Mouse (Mus musculus) midbrain, embryonic 12.5 days (tissue): ENCODE data around the gene Ntrk3. TPM values are rescaled to one million over a fixed set of nuclear protein-coding genes. Genes with fewer than 3 reads are reported as not detected.

Source experiments
- ATAC-seq: fragments of 200-750 bp; cut with Nextera tagmentation; 2 replicates; pipeline ENCODE4 v1.8.0; 2017; ENCODE audit warnings: low read depth, moderate TSS enrichment, moderate library complexity; ENCODE audit not compliant: low FRiP score
- H3K27ac ChIP-seq: fragments of 300-500 bp; sonication (generic); replicated peaks from 2 replicates; pipeline ENCODE4 v1.5.1; 2016; ENCODE audit warnings: mild to moderate bottlenecking
- H3K27me3 ChIP-seq: fragments of 300-500 bp; sonication (generic); 2 replicates; pipeline ENCODE4 v1.6.1; 2016; ENCODE audit warnings: mild to moderate bottlenecking
- H3K36me3 ChIP-seq: fragments of 300-500 bp; sonication (generic); 2 replicates; pipeline ENCODE4 v1.6.1; 2016
- H3K4me1 ChIP-seq: fragments of 300-500 bp; sonication (generic); 2 replicates; pipeline ENCODE4 v1.6.1; 2016
- H3K4me2 ChIP-seq: fragments of 300-500 bp; sonication (generic); replicated peaks from 2 replicates; pipeline ENCODE4 v1.6.1; 2016; ENCODE audit warnings: mild to moderate bottlenecking, moderate library complexity
- H3K4me3 ChIP-seq: fragments of 300-500 bp; sonication (generic); 2 replicates; pipeline ENCODE4 v1.5.1; 2016; ENCODE audit warnings: mild to moderate bottlenecking
- H3K9ac ChIP-seq: fragments of 300-500 bp; sonication (generic); replicated peaks from 2 replicates; pipeline ENCODE4 v1.6.1; 2016; ENCODE audit warnings: mild to moderate bottlenecking, moderate library complexity
- H3K9me3 ChIP-seq: fragments of 300-500 bp; sonication (generic); 2 replicates; pipeline ENCODE4 v1.6.1; 2016; ENCODE audit warnings: mild to moderate bottlenecking
- WGBS: fragments of 180-500 bp; shearing (Covaris S2); methylation state at CpG from one replicate; pipeline ENCODE4 v1.1.7; 2016; 5-methylcytosine and 5-hydroxymethylcytosine counted together
- polyA plus RNA-seq: library from polyadenylated mRNA; unstranded; fragments of >200 nt; fragmentation: Nextera tagmentation; extraction: Ambion mirVana; gene quantifications from 2 replicates; pipeline ENCODE4 v1.2.1, GENCODE M21; 2016

The Ntrk3 gene
- polyA plus RNA-seq, 1 experiment from 2014 or later, result 9.3 TPM

- Histone ChIP-seq H3K4me1 (no peaks in the 10 kb centered on the region), H3K4me3 (no peak overlapping the region), H3K9me3 (no peaks in the 10 kb centered on the region), H3K36me3 (no peaks in the 10 kb centered on the region), H3K4me2 (no peak overlapping the region), H3K27ac (no peak overlapping the region), H3K27me3 (no peaks in the 10 kb centered on the region), H3K9ac (no peak overlapping the region)
- 7% methylated on average over 1 of the region's 1 CpGs for WGBS
- 0 out of 2 replicates have a peak, but pooled peaks have one; percentile 52 for ATAC-seq
Measured at GRCm38 (mm10) chr7:78267461-78268007, 470.3 kb downstream of the Ntrk3 start.

- peaks cover 4% of the 10 kb centered on the region; the same call in 1 of the 2 replicates for H3K4me1 ChIP-seq
- no peaks in the 10 kb centered on the region for H3K36me3 ChIP-seq
- no peak overlapping the region for H3K4me3 ChIP-seq
- H3K27ac ChIP-seq, result no peak overlapping the region
- H3K4me2 ChIP-seq, result no peak overlapping the region
- 79% methylated on average over 5 of the region's 5 CpGs for WGBS
- no peak for ATAC-seq
- no peak overlapping the region for H3K9ac ChIP-seq
- H3K9me3 ChIP-seq, result no peaks in the 10 kb centered on the region
- no peaks in the 10 kb centered on the region for H3K27me3 ChIP-seq
Measured at GRCm38 (mm10) chr7:78264432-78265002, 473.3 kb downstream of the Ntrk3 start.

- no peaks in the 10 kb centered on the region for H3K36me3 ChIP-seq
- WGBS, result 81% methylated on average over 8 of the region's 8 CpGs
- no peaks in the 10 kb centered on the region for H3K9me3 ChIP-seq
- no peak overlapping the region for H3K9ac ChIP-seq
- ATAC-seq, result peak; percentile 70
- H3K4me2 ChIP-seq, result no peak overlapping the region
- H3K4me1 ChIP-seq, result peaks cover 4% of the 10 kb centered on the region; the same call in 1 of the 2 replicates
- no peak overlapping the region for H3K27ac ChIP-seq
- H3K4me3 ChIP-seq, result no peak overlapping the region
- no peaks in the 10 kb centered on the region for H3K27me3 ChIP-seq
Measured at GRCm38 (mm10) chr7:78261420-78262125, 476.2 kb downstream of the Ntrk3 start.

- no peaks in the 10 kb centered on the region for H3K9me3 ChIP-seq
- ATAC-seq, result no peak
- no peak overlapping the region for H3K4me2 ChIP-seq
- H3K9ac ChIP-seq, result no peak overlapping the region
- no peak overlapping the region for H3K27ac ChIP-seq
- 57% methylated on average over 4 of the region's 4 CpGs for WGBS
- peaks cover 4% of the 10 kb centered on the region; the same call in 1 of the 2 replicates for H3K4me1 ChIP-seq
- H3K36me3 ChIP-seq, result no peaks in the 10 kb centered on the region
- no peak overlapping the region for H3K4me3 ChIP-seq
- H3K27me3 ChIP-seq, result no peaks in the 10 kb centered on the region
Measured at GRCm38 (mm10) chr7:78258151-78258550, 479.7 kb downstream of the Ntrk3 start.

GRCm38 (mm10) chr7:78253777-78254385 is 483.9 kb downstream of the Ntrk3 start:
- no peak overlapping the region for H3K9ac ChIP-seq
- H3K9me3 ChIP-seq, result no peaks in the 10 kb centered on the region
- no peak overlapping the region for H3K4me3 ChIP-seq
- no peaks in the 10 kb centered on the region for H3K27me3 ChIP-seq
- no peak for ATAC-seq
- H3K27ac ChIP-seq, result no peak overlapping the region
- WGBS, result 81% methylated on average over 3 of the region's 3 CpGs
- no peaks in the 10 kb centered on the region for H3K36me3 ChIP-seq
- H3K4me1 ChIP-seq, result no peaks in the 10 kb centered on the region
- no peak overlapping the region for H3K4me2 ChIP-seq

- 77% methylated on average over 5 of the region's 5 CpGs for WGBS
Measured at GRCm38 (mm10) chr7:78248119-78248642, 489.6 kb downstream of the Ntrk3 start.

GRCm38 (mm10) chr7:78239012-78239411 is 498.8 kb downstream of the Ntrk3 start:
- WGBS, result 62% methylated on average over 2 of the region's 2 CpGs
- H3K4me3 ChIP-seq, result no peak overlapping the region
- no peaks in the 10 kb centered on the region for H3K27me3 ChIP-seq
- no peak overlapping the region for H3K9ac ChIP-seq
- no peaks in the 10 kb centered on the region for H3K4me1 ChIP-seq
- no peak overlapping the region for H3K27ac ChIP-seq
- no peaks in the 10 kb centered on the region for H3K9me3 ChIP-seq
- no peak for ATAC-seq
- no peak overlapping the region for H3K4me2 ChIP-seq
- H3K36me3 ChIP-seq, result no peaks in the 10 kb centered on the region

More at GRCm38 (mm10) chr7:78248119-78248642, 489.6 kb downstream of the Ntrk3 start:
- Histone ChIP-seq H3K4me1 (no peaks in the 10 kb centered on the region), H3K9ac (no peak overlapping the region), H3K9me3 (no peaks in the 10 kb centered on the region), H3K27me3 (no peaks in the 10 kb centered on the region), H3K36me3 (no peaks in the 10 kb centered on the region), H3K4me2 (no peak overlapping the region), H3K27ac (no peak overlapping the region), H3K4me3 (no peak overlapping the region)
- no peak for ATAC-seq

GRCm38 (mm10) chr7:78221668-78222067 is 516.1 kb downstream of the Ntrk3 start:
- WGBS, result 59% methylated on average over 6 of the region's 6 CpGs
- Histone ChIP-seq H3K4me3 (no peak overlapping the region), H3K4me1 (peaks cover 10% of the 10 kb centered on the region; the same call in 1 of the 2 replicates)

GRCm38 (mm10) chr7:78220949-78221348 is 516.9 kb downstream of the Ntrk3 start:
- Histone ChIP-seq H3K9me3 (no peaks in the 10 kb centered on the region), H3K4me2 (no peak overlapping the region), H3K36me3 (no peaks in the 10 kb centered on the region), H3K4me3 (no peak overlapping the region), H3K27ac (no peak overlapping the region), H3K9ac (no peak overlapping the region), H3K27me3 (no peaks in the 10 kb centered on the region), H3K4me1 (peaks cover 10% of the 10 kb centered on the region; the same call in 1 of the 2 replicates)
- ATAC-seq, result no peak
- 68% methylated on average over 4 of the region's 4 CpGs for WGBS

More at GRCm38 (mm10) chr7:78221668-78222067, 516.1 kb downstream of the Ntrk3 start:
- H3K36me3 ChIP-seq, result no peaks in the 10 kb centered on the region
- no peaks in the 10 kb centered on the region for H3K9me3 ChIP-seq
- H3K9ac ChIP-seq, result no peak overlapping the region
- H3K27me3 ChIP-seq, result no peaks in the 10 kb centered on the region
- H3K4me2 ChIP-seq, result no peak overlapping the region
- ATAC-seq, result 0 out of 2 replicates have a peak, but pooled peaks have one; percentile 58
- no peak overlapping the region for H3K27ac ChIP-seq

- no peak overlapping the region for H3K4me3 ChIP-seq
- WGBS, result 21% methylated on average over 17 of the region's 17 CpGs
- H3K27me3 ChIP-seq, result peaks cover 7% of the 10 kb centered on the region; the same call in 1 of the 2 replicates
- no peaks in the 10 kb centered on the region for H3K36me3 ChIP-seq
- peaks cover 20% of the 10 kb centered on the region for H3K4me1 ChIP-seq
- H3K27ac ChIP-seq, result peak overlapping the region; percentile 15; the same call in 1 of the 2 replicates
- H3K9me3 ChIP-seq, result no peaks in the 10 kb centered on the region
- H3K9ac ChIP-seq, result no peak overlapping the region
- peak overlapping the region; percentile 24 for H3K4me2 ChIP-seq
- ATAC-seq, result peak; percentile 86
Measured at GRCm38 (mm10) chr7:78190931-78191653, 546.7 kb downstream of the Ntrk3 start.

GRCm38 (mm10) chr7:78185578-78185977 is 552.2 kb downstream of the Ntrk3 start:
- Histone ChIP-seq H3K36me3 (no peaks in the 10 kb centered on the region), H3K9me3 (no peaks in the 10 kb centered on the region), H3K27ac (no peak overlapping the region), H3K4me3 (no peak overlapping the region), H3K4me1 (peaks cover 10% of the 10 kb centered on the region), H3K27me3 (peaks cover 7% of the 10 kb centered on the region; the same call in 1 of the 2 replicates), H3K4me2 (no peak overlapping the region), H3K9ac (no peak overlapping the region)
- WGBS, result 46% methylated on average over 4 of the region's 4 CpGs
- ATAC-seq, result no peak
